Mouse (Mus musculus): ENCODE measurements at regions not wholly inside any gene's neighbourhood (a gene's known extent, or its start where the extent isn't known, plus 50 kb on each side); places are given as distances from the start of the nearest gene placed in this dataset.

DNA sequence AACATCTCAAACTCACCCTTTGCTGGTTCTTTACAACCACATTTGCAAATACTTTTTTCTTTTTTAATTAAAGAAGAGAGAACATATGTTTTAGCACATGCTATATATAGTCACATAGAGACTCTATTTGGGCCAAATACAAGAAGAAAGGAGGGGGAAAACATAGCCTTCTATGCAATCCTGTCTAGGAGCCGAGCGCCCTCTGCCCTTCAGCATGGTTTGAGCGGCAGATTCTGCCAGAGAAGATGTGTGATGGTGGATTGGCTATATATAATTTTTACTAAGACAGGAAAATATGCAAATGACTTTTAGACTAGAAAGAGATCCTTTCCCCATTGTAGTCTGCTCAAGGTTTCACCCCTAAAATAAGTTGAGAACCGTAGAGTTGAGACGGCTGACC, 60.0 kb upstream of the Myom1 start:
- no peak overlapping the region for H3K4me3 ChIP-seq
- H3K9me3 ChIP-seq = peaks cover 6% of the 10 kb centered on the region
- H3K27me3 ChIP-seq = no peaks in the 10 kb centered on the region
- no peak overlapping the region for H3K4me2 ChIP-seq
- no peaks in the 10 kb centered on the region for H3K4me1 ChIP-seq (replicated peaks)
- H3K9ac ChIP-seq = no peak overlapping the region
- 92% methylated on average over 5 of the region's 5 CpGs for WGBS
- ATAC-seq (ENCODE audit: low read depth) = no peak
- no peak overlapping the region for H3K27ac ChIP-seq (replicated peaks)
- H3K36me3 ChIP-seq = no peaks in the 10 kb centered on the region

DNA sequence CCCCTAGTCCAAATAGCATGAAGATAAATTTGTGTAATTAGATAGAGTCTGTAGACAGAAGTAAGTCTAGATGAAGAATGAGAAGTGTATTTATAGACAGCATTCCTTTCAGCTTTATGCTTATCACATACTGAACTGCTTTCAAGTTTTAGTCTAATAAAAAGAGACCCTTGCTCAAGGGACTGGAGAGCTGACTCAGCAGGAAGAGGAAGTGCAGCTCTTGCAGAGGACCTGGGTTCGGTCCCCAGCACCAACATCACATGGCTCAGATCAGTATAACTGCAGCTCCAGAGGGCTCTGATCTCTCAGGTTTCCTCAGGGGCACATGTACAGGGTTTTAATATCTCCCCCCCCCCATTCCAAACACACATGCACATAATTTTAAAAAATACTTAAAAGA, 68.2 kb upstream of the Myom1 start:
- no peaks in the 10 kb centered on the region for H3K9me3 ChIP-seq
- 96% methylated on average over 1 of the region's 1 CpGs for WGBS

DNA sequence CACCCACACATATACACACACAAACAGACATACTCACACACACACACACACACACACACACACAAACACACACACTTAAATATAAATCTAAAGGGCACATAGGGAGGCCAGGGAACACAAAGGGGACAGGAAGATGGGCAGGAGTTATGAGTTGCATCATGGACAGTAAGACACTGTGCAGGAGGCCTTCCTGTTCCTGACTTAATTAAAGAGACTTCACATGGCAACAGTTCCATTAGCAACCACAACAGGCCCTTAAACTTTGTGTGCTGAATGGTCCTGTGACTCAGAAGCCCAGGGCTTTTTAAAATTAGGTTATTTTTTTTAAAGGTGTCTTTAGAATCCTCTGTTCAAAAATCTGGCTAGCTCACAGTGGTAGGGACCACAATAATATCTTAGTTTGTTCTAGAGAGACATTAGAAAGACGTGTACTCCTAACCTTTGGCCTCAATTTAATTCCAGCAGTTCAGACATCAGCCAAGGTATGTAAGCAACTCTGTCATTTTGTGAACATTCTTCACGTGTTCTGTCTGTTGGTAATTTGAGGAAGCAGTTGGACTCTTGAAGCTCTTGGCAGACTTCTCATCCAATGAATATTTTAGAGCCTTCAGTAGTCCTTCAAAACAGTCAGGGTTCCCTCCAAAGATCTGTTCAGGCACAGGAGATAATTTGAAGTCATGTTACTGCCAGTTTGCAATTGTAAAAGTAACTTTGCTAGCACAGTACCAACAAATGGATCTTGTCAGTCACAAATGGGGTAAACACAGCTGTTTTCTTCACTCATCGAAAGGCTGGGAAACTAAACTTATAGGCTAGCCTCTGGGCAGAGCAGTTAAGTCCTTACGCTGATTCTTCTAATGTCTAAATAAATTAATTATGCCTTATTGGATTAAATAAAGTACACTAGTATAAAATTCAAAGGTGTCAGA, 69.0 kb upstream of the Myom1 start:
- Histone ChIP-seq H3K4me2 (no peak overlapping the region), H3K9ac (no peak overlapping the region), H3K27me3 (no peaks in the 10 kb centered on the region), H3K9me3 (no peaks in the 10 kb centered on the region), H3K36me3 (no peaks in the 10 kb centered on the region), H3K4me1 (replicated peaks) (no peaks in the 10 kb centered on the region), H3K27ac (replicated peaks) (no peak overlapping the region), H3K4me3 (no peak overlapping the region)
- WGBS = 79% methylated on average over 4 of the region's 4 CpGs
- ATAC-seq (ENCODE audit: low read depth) = no peak

More for the DNA sequence above, 68.2 kb upstream of the Myom1 start:
- ATAC-seq (ENCODE audit: low read depth) = no peak
- Histone ChIP-seq H3K36me3 (no peaks in the 10 kb centered on the region), H3K4me1 (replicated peaks) (no peaks in the 10 kb centered on the region), H3K4me3 (no peak overlapping the region), H3K4me2 (no peak overlapping the region), H3K9ac (no peak overlapping the region), H3K27me3 (no peaks in the 10 kb centered on the region), H3K27ac (replicated peaks) (no peak overlapping the region)

DNA sequence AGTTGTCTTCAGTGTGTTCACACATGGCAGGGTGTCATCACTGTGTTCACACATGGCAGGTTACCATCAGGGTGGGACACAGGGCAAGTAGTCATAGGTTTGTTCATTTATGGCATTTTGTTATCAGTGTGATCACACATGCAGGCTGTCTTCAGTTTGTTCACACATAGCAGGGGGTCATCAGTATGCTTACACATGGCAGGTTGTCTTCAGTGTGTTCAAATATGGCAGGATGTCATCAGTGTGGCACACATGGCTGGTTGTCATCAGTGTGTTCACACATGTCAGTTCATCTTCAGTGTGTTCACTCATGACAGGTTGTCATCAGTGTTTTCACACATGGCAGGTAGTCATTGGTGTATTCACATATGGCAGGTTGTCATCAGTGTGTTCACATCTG, 69.9 kb upstream of the Myom1 start:
- Histone ChIP-seq H3K36me3 (no peaks in the 10 kb centered on the region), H3K9me3 (no peaks in the 10 kb centered on the region), H3K27ac (replicated peaks) (no peak overlapping the region), H3K4me2 (no peak overlapping the region), H3K27me3 (no peaks in the 10 kb centered on the region), H3K9ac (no peak overlapping the region), H3K4me1 (replicated peaks) (no peaks in the 10 kb centered on the region), H3K4me3 (no peak overlapping the region)
- ATAC-seq (ENCODE audit: low read depth) = no peak

DNA sequence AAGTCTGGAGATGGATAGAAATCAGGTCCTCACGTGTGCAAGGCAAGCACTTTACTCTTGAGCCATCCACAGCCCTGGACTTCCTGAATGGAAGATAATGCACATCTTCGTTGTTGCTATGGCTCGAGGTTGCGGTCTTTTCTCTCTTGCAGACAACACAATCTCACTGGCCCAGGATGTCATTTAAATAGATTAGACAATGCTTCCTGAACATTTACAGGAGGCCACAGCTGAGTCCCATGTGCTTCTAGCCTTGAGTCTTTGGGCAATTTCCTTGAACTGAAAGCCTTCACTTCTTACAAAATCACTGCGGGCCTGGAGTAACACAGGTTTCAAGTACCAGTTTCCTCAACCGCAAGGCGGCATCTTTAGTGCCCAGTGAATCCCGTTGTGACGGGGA, 71.8 kb upstream of the Myom1 start:
- Histone ChIP-seq H3K36me3 (no peaks in the 10 kb centered on the region), H3K27me3 (no peaks in the 10 kb centered on the region), H3K4me2 (no peak overlapping the region), H3K9me3 (no peaks in the 10 kb centered on the region), H3K9ac (no peak overlapping the region), H3K27ac (replicated peaks) (no peak overlapping the region), H3K4me1 (replicated peaks) (no peaks in the 10 kb centered on the region), H3K4me3 (no peak overlapping the region)
- WGBS = 91% methylated on average over 9 of the region's 9 CpGs
- no peak for ATAC-seq (ENCODE audit: low read depth)

DNA sequence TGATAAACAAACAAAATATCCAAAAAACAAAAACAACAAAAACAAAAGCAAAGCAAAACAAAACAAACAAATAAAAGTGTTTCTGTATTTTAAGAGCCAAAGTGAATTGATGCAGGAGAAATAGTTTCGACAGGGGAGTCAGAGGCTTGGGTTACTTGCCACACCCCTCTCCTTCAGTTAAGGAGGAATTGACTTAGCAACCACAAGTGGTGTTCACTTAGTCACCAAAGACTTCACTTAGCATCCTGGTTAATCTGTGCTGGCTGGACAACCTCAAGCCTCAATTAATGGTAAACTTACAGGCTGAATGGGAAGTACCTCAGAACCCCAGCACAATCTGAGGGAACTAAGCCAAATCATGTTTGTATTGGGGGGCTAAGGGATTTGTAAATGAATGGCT, 72.9 kb upstream of the Myom1 start:
- H3K4me1 ChIP-seq (replicated peaks) = no peaks in the 10 kb centered on the region
- H3K9me3 ChIP-seq = no peaks in the 10 kb centered on the region
- ATAC-seq (ENCODE audit: low read depth) = no peak
- H3K27ac ChIP-seq (replicated peaks) = no peak overlapping the region
- no peak overlapping the region for H3K4me2 ChIP-seq
- H3K9ac ChIP-seq = no peak overlapping the region
- no peaks in the 10 kb centered on the region for H3K36me3 ChIP-seq
- no peak overlapping the region for H3K4me3 ChIP-seq
- 91% methylated on average over 1 of the region's 1 CpGs for WGBS
- H3K27me3 ChIP-seq = no peaks in the 10 kb centered on the region

DNA sequence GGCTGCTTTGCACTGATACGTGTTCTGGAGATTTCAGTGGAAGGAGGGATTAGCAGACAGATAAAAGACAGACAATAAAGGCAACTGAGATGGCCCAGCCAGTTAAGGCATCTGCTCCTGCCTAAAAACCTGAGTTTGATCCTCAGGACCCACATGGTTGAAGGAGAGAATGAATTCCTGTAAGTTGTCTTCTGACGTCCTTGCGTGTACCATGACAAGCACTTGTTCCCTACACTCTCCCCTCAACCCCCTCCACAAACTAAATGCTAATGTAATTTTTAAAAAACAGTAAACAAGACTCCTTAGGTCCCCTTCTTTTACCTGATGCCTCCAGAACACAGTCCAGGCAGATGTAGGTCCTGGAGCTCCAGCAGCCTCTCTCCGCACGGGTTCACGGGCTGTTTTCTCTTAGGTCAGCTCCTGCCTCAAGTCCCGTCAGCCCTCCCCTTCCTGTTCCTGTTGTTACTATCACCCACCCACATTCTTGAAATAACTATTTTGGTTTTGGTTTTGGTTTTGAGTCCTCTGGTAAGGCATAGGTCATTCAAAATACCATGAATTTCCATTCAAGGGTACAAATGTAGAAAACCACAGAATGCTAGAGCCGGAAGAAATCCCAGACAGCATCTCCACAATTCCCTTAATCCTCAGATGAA, 71.3 kb upstream of the Tgif1 start:
- no peak for ATAC-seq (ENCODE audit: low read depth)

DNA sequence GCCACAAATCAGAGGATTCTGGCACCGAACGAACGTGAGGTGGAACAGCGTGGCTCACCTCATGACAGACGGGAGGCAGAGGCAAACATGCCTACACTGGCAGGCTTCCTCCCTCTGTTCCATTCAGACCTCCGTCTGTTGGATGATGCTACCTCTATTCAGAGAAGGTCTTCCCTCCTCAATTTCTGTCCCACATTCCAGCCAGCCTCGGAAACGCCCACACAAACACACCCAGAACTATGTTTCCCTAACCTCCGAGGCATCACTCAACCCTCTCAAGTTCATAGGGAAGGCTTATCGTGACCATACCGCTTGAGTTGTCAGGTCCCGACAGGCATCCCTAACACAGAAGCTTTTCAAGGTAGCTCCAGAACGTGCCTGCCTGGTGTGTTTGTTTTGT, 68.3 kb upstream of the Tgif1 start:
- H3K27me3 ChIP-seq = no peaks in the 10 kb centered on the region
- H3K9me3 ChIP-seq = no peaks in the 10 kb centered on the region
- H3K4me2 ChIP-seq = no peak overlapping the region
- H3K9ac ChIP-seq = no peak overlapping the region
- H3K27ac ChIP-seq (replicated peaks) = no peak overlapping the region
- peaks cover 23% of the 10 kb centered on the region for H3K4me1 ChIP-seq (replicated peaks)
- ATAC-seq (ENCODE audit: low read depth) = no peak
- no peaks in the 10 kb centered on the region for H3K36me3 ChIP-seq
- 77% methylated on average over 13 of the region's 13 CpGs for WGBS
- H3K4me3 ChIP-seq = no peak overlapping the region

More for the DNA sequence above, 71.3 kb upstream of the Tgif1 start:
- Histone ChIP-seq H3K27me3 (no peaks in the 10 kb centered on the region), H3K36me3 (no peaks in the 10 kb centered on the region), H3K27ac (replicated peaks) (no peak overlapping the region), H3K9ac (no peak overlapping the region), H3K9me3 (no peaks in the 10 kb centered on the region), H3K4me1 (replicated peaks) (no peaks in the 10 kb centered on the region), H3K4me3 (no peak overlapping the region), H3K4me2 (no peak overlapping the region)
- 89% methylated on average over 8 of the region's 8 CpGs for WGBS

DNA sequence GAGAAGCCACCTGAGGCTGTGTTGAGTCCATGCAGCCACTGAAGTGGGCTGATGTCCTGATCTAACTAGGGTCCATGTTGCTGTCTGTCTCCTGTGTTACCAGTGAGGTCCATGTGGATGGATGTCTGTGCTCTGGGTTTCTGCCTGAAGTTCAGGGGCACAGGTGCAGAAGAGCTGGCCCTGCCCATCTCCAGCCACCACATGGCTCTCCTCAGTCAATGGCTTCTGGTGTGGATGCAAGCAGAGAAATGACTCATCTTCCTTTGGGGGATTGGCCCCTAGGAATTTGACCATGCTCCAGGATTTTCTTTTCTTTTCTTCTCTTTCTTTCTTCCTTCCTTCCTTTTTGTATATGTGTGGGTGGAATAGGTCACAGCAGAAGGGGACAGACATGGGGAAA, 66.8 kb upstream of the Tgif1 start:
- Histone ChIP-seq H3K9me3 (no peaks in the 10 kb centered on the region), H3K4me1 (replicated peaks) (peaks cover 26% of the 10 kb centered on the region), H3K36me3 (no peaks in the 10 kb centered on the region), H3K4me3 (no peak overlapping the region), H3K9ac (no peak overlapping the region), H3K27me3 (no peaks in the 10 kb centered on the region), H3K27ac (replicated peaks) (no peak overlapping the region), H3K4me2 (no peak overlapping the region)
- ATAC-seq (ENCODE audit: low read depth) = no peak

DNA sequence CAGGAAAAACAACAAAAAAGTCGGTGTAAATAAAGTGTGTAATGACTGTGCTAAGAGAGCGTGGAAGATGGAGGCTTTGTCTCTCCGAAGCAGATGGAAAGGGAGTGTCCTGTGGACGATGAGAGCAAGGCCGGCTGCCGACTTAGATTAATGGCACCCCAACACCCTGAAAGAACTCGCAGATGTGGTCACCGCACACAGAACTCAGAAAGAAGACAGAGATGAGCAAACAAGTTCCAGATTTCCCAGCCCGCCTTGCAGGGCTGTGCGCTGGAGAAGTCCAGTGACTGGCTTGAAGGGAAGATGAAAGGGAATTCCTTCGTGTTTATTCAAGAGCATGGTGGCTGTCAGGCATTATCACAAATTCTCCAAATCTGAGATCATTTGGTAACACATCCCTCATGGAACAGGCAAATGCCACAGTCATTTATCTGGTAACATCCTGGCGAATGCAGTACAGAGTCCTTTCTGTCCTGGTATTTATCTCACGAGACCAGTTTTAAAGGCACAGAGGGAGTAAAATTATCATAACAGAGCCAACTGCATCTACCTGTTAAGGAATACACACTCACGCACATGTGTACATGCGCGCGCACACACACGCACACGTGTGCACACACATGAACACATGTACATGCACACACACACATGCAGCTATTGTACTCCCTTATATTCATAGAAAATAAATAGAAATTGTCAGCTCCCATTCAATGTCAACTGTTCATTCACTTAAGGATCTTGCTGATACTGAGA, 64.0 kb upstream of the Tgif1 start:
- H3K4me2 ChIP-seq = peak overlapping the region; percentile 16; the same call in 1 of the 2 replicates
- no peaks in the 10 kb centered on the region for H3K36me3 ChIP-seq
- peak overlapping the region; percentile 14; the same call in 1 of the 2 replicates for H3K9ac ChIP-seq
- no peaks in the 10 kb centered on the region for H3K27me3 ChIP-seq
- H3K4me3 ChIP-seq = no peak overlapping the region
- ATAC-seq (ENCODE audit: low read depth) = no peak
- 43% methylated on average over 19 of the region's 19 CpGs for WGBS
- H3K4me1 ChIP-seq (replicated peaks) = peaks cover 26% of the 10 kb centered on the region
- H3K27ac ChIP-seq (replicated peaks) = no peak overlapping the region
- H3K9me3 ChIP-seq = no peaks in the 10 kb centered on the region

DNA sequence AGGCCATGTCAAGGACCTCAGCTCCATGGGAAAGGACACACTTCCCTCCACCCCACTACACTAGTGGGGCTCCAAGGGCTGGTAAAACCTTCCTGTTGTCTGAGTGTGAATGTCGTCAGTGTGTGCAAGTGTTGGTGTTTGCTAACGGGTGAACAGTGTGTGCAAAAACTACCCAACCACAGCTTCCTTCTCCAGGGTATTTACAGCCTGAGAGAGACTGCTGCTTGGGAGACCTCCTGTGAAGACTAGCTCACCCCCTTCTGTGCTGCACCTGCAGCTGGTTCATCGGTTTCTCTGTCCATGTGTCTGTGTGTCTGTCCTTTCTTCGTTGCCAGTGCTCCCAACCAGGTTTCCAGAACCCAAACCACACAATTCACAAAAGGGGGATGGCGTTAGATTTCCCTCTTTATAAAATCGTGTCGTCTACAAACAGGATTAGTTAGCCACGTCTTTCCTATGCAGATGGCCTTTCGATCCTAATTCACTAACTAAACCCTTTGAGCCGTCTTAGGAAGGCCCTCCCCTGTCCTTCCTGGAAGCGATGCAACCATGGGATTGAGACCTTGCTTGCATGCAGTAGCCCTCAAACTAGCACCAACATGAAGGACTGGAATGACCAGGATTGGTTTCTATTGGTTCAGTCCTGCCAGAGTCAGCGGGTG, 62.9 kb upstream of the Tgif1 start:
- H3K4me1 ChIP-seq (replicated peaks) = peaks cover 26% of the 10 kb centered on the region
- H3K4me2 ChIP-seq = no peak overlapping the region
- no peaks in the 10 kb centered on the region for H3K27me3 ChIP-seq
- H3K9me3 ChIP-seq = no peaks in the 10 kb centered on the region
- no peak overlapping the region for H3K4me3 ChIP-seq
- no peak overlapping the region for H3K27ac ChIP-seq (replicated peaks)
- no peak for ATAC-seq (ENCODE audit: low read depth)
- H3K36me3 ChIP-seq = no peaks in the 10 kb centered on the region
- 60% methylated on average over 12 of the region's 12 CpGs for WGBS
- no peak overlapping the region for H3K9ac ChIP-seq

DNA sequence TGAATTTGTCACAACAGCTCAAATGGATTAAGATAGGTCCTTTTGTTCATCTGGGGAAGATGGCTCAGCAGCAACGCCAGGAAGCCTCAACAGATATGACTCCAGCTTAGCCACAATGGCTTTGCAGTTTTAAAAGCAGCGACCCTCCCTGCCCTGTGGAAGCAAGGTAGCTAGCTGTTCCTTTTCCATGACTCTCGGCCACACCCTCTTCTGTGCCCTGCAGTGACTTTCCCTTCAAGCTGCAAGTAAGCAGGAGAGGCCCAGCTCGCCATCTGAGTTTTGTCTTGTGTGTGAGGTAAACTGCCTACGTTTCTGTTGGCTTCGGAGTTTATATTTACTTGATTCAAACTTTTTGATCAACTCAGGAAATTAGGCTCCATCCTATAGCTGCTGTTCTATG, 62.1 kb upstream of the Tgif1 start:
- Histone ChIP-seq H3K36me3 (no peaks in the 10 kb centered on the region), H3K4me2 (no peak overlapping the region), H3K9me3 (no peaks in the 10 kb centered on the region), H3K4me1 (replicated peaks) (peaks cover 26% of the 10 kb centered on the region), H3K27ac (replicated peaks) (no peak overlapping the region), H3K4me3 (no peak overlapping the region), H3K27me3 (no peaks in the 10 kb centered on the region), H3K9ac (no peak overlapping the region)
- ATAC-seq (ENCODE audit: low read depth) = no peak
- 69% methylated on average over 6 of the region's 6 CpGs for WGBS

Measured in neural tube, embryonic 13.5 days (tissue).